Mouse (Mus musculus) heart, postnatal 0 days (tissue): ENCODE results near the gene Trappc2l. TPM values are rescaled to one million over a fixed set of nuclear protein-coding genes. Genes with fewer than 3 reads are reported as not detected.

Source experiments
- ATAC-seq: fragments of 200-750 bp; cut with Nextera tagmentation; 2 replicates; pipeline ENCODE4 v1.8.0; 2017; ENCODE audit warnings: low read depth, moderate number of reproducible peaks, moderate library complexity; ENCODE audit not compliant: insufficient read depth
- DNase-seq: peaks from one replicate; pipeline ENCODE4 v3.0.0-alpha.2; 2016; ENCODE audit warnings: low spot score
- H3K27ac ChIP-seq: fragments of 300-500 bp; sonication (generic); 2 replicates; pipeline ENCODE4 v1.5.1; 2014; ENCODE audit warnings: low read depth, mild to moderate bottlenecking
- H3K27me3 ChIP-seq: fragments of 300-500 bp; sonication (generic); 2 replicates; pipeline ENCODE4 v1.6.1; 2014; ENCODE audit warnings: low read length, mixed read lengths; ENCODE audit not compliant: control insufficient read depth, insufficient read depth
- H3K36me3 ChIP-seq: fragments of 300-500 bp; sonication (generic); replicated peaks from 2 replicates; pipeline ENCODE4 v1.6.1; 2014; ENCODE audit warnings: low read length, mixed read lengths; ENCODE audit not compliant: control insufficient read depth, insufficient read depth
- H3K4me1 ChIP-seq: fragments of 300-500 bp; sonication (generic); 2 replicates; pipeline ENCODE4 v1.6.1; 2014; ENCODE audit warnings: antibody characterized with exemption; ENCODE audit not compliant: control insufficient read depth, insufficient read depth
- H3K4me2 ChIP-seq: fragments of 300-500 bp; sonication (generic); 2 replicates; pipeline ENCODE4 v1.6.1; 2014; ENCODE audit warnings: low read depth, mild to moderate bottlenecking, low read length, moderate library complexity
- H3K4me3 ChIP-seq: fragments of 300-500 bp; sonication (generic); 2 replicates; pipeline ENCODE4 v1.5.1; 2014; ENCODE audit warnings: low read depth, low read length
- H3K9ac ChIP-seq: fragments of 300-500 bp; sonication (generic); replicated peaks from 2 replicates; pipeline ENCODE4 v1.6.1; 2014; ENCODE audit warnings: low read depth, low read length, mixed read lengths
- H3K9me3 ChIP-seq: fragments of 300-500 bp; sonication (generic); replicated peaks from 2 replicates; pipeline ENCODE4 v1.6.1; 2016; ENCODE audit warnings: low read length; ENCODE audit not compliant: control insufficient read depth
- CTCF ChIP-seq: IDR thresholded peaks from 2 replicates; pipeline ENCODE4 v1.5.1; 2016; ENCODE audit warnings: antibody characterized with exemption, control low read depth, low read depth
- EP300 ChIP-seq: IDR thresholded peaks from 2 replicates; pipeline ENCODE4 v1.6.1; 2016; ENCODE audit warnings: antibody characterized with exemption, low read depth
- WGBS: fragments of 180-500 bp; shearing (Covaris S2); extraction: QIAGEN DNeasy Blood & Tissue Kit; methylation state at CpG from one replicate; pipeline ENCODE4 v1.1.7; 2014; 5-methylcytosine and 5-hydroxymethylcytosine counted together
- polyA plus RNA-seq: library from polyadenylated mRNA; unstranded; fragments of >200 nt; fragmentation: Nextera tagmentation; extraction: Ambion mirVana; gene quantifications from 2 replicates; pipeline ENCODE4 v1.2.1, GENCODE M21; 2015
- total RNA-seq: library from RNA; depleted of rRNA; stranded (reverse); fragments of >200 nt; gene quantifications from 2 replicates; pipeline ENCODE4 v1.2.3, GENCODE M21; 2014; ENCODE audit warnings: low replicate concordance

Trappc2l gene
- total and polyA plus RNA-seq, 2 experiments from 2014 or later, result 5.2 to 68.8 TPM

DNA sequence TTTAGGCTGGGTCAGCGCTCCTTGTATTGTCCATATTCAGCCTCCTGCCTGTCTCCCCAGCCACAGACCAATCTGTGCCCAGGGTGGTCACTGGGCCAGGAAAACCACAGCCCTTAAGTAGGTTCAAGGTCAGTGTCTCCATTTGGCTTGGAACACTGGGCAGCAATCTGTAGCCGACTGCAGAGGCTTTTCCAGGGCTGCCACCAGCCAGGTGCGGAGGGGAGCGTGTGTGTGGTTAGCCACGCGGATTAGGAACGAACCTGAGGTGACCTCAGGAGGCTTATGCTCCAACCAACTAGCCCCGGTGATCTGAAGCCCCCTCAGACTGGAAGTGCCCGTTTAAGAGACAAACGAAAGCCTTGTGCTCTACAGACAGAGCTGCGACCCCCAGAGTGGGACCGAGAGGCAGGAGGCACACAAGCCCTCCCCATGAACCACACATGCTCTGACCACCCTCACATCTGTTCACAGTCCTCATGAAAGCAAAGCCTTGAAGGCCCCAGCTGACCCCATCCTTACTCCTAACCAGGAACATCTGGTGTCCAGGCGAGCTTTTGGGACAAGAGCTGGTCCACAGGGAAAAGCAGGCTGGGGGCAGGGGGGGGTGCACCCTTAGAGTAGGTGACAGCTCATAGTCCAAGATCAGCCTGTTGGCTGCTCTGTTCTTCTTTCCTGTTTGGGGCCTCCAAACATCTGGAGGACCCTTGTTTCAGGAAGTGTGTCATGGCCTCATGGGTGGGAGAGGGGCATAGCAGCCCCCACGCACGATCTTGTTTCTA lies 36.9 kb downstream of the Trappc2l start:
- ATAC-seq, result no peak
- H3K36me3 ChIP-seq, result peaks cover 4% of the 10 kb centered on the region; the same call in 1 of the 2 replicates

DNA sequence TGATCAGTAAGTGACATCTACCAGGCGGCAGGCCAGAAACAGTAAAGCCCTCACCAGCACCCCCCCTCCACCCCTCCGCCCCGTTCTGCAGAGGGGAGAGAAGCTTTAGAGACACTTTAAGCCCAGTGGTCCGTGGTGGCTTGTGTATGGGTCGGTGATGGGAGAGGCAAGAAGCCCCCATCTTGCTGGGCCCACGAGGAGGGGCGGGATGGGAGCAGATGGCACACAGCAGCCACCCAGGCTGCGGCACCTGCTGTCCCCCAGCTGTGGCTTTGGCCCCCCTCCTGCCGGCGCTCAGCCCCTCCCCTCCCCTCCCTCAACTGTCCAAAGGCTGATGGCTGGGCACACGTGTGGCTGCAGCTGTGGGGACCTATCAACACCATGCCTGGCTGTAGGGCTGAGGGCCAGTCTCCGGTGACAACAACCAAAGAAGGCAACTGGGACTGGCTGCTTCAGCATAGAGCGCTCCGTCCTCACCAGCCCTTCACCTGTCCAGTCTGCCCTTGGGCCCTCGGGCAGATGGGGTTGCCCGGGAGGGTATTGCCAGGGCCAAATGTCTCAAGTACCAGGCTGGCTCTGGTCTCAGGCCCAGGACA lies 40.0 kb downstream of the Trappc2l start:
- 56% methylated on average over 16 of the region's 16 CpGs for WGBS
- peaks cover 15% of the 10 kb centered on the region for H3K4me1 ChIP-seq
- no peak for TF ChIP-seq CTCF
- no peak for TF ChIP-seq EP300

More for the DNA sequence above, 36.9 kb downstream of the Trappc2l start:
- no peak overlapping the region for H3K27ac ChIP-seq
- no peaks in the 10 kb centered on the region; the same call in 1 of the 2 replicates for H3K4me1 ChIP-seq
- H3K9ac ChIP-seq, result no peak overlapping the region
- 76% methylated on average over 15 of the region's 15 CpGs for WGBS
- TF ChIP-seq EP300 (no peak), CTCF (no peak)
- no peak overlapping the region for H3K4me3 ChIP-seq
- H3K27me3 ChIP-seq, result no peaks in the 10 kb centered on the region; the same call in 1 of the 2 replicates
- no peak overlapping the region for H3K4me2 ChIP-seq
- H3K9me3 ChIP-seq, result no peaks in the 10 kb centered on the region
- DNase-seq, result no peak

DNA sequence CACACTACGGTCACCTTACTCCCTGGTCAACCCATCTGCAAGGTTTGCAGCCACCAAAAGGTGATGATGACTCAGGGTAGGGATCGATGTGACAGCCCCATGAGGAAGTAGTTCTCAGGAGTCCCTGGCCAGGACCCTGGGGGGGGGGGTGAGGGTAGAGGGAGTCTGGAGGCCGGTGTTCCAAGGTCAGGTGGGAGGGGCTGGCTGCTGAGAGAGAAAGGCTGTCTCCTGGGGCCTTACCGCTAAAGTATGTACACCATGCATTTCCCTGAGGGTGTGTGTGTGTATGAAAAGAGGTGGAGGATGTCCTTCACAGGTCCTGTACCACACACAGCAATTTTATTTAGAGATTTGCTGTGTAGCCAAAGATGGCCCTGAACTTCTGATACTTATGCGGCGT lies 41.2 kb downstream of the Trappc2l start:
- H3K27ac ChIP-seq, result no peak overlapping the region
- peaks cover 25% of the 10 kb centered on the region for H3K4me1 ChIP-seq
- ATAC-seq (no peak), DNase-seq (no peak)
- H3K36me3 ChIP-seq, result no peaks in the 10 kb centered on the region; the same call in 1 of the 2 replicates
- H3K4me3 ChIP-seq, result no peak overlapping the region
- no peaks in the 10 kb centered on the region for H3K9me3 ChIP-seq
- 55% methylated on average over 6 of the region's 6 CpGs for WGBS
- no peak overlapping the region for H3K4me2 ChIP-seq
- TF ChIP-seq CTCF, result no peak
- no peak for TF ChIP-seq EP300
- H3K9ac ChIP-seq, result no peak overlapping the region
- H3K27me3 ChIP-seq, result no peaks in the 10 kb centered on the region; the same call in 1 of the 2 replicates

More for the DNA sequence above, 40.0 kb downstream of the Trappc2l start:
- DNase-seq, result no peak
- H3K36me3 ChIP-seq, result no peaks in the 10 kb centered on the region; the same call in 1 of the 2 replicates
- H3K27ac ChIP-seq, result no peak overlapping the region
- no peaks in the 10 kb centered on the region for H3K9me3 ChIP-seq
- no peak overlapping the region for H3K4me2 ChIP-seq
- no peaks in the 10 kb centered on the region; the same call in 1 of the 2 replicates for H3K27me3 ChIP-seq
- no peak overlapping the region for H3K9ac ChIP-seq
- peak; percentile 18; the same call in 1 of the 2 replicates for ATAC-seq
- H3K4me3 ChIP-seq, result no peak overlapping the region

DNA sequence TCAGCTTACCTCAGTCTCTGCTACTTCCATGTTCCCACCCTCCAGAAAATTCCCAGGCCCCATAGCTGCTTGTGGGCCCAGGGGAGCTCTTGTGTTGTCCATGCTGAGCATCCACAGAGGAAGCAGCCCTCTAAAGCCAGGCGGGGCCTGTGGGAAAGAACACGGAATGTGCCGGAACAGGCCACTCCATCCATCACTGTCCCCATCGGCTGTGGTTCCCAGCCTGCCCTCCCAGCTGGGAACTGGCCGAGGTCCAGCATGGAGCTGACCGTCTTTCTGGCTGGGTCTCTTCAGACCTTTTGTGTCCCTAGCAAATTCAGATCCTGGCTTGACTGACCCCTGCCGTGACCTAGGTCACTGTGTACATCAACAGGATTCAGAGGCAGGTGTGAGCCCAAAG lies 43.3 kb downstream of the Trappc2l start:
- no peak overlapping the region for H3K4me2 ChIP-seq
- no peaks in the 10 kb centered on the region for H3K9me3 ChIP-seq
- no peak overlapping the region for H3K4me3 ChIP-seq
- no peak overlapping the region for H3K9ac ChIP-seq
- peak overlapping the region; percentile 54; the same call in 1 of the 2 replicates for H3K27ac ChIP-seq
- no peak for TF ChIP-seq EP300
- no peak for TF ChIP-seq CTCF
- no peak for DNase-seq
- H3K36me3 ChIP-seq, result no peaks in the 10 kb centered on the region
- H3K27me3 ChIP-seq, result no peaks in the 10 kb centered on the region; the same call in 1 of the 2 replicates
- peaks cover 28% of the 10 kb centered on the region for H3K4me1 ChIP-seq
- WGBS, result 54% methylated on average over 7 of the region's 7 CpGs
- no peak for ATAC-seq

DNA sequence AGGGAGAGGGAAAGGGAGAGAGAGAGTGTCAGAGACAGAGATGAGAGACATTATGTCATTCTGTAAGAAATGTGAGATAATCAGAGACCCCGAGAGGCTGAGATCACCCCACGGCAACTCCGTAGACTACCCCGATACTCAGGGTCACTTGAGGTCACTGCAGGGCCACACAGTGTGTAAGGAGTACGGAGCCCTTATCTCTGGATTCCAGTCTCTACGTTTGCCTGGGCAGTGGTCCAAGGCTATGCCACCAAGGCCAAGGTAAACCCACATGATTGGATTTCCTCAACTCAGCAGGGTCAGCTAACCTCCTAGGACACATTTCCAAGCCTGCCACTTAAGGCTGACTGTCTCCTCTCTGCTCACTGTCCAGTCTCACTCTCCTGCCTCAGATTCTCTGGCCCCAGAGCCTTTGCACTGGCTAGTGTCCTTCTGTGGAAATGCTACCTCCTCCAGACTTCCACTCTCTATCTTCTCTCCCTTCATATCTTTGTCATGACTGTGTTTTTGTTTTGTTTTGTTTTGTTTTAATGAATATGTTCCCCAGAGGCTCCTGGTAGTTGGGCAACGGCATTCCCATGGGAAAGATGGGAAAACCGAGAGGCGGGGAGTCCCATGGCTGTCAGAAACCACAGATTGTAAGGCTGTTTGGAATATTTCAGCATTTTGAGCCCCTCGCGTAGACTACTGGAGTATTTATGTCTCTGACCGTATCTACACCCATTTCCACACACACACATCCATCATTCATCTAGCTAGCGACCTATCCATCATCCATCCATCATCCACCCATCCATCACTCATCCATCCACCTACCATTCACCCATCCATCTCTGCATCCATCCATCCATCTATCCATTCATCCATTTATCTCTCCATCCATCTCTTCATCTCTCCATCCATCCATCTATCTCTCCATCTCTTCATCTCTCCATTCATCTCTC lies 44.9 kb downstream of the Trappc2l start:
- H3K4me2 ChIP-seq, result 0 out of 2 replicates have a peak overlapping the region, but pooled peaks have one; percentile 18

More for the DNA sequence above, 44.9 kb downstream of the Trappc2l start:
- Histone ChIP-seq H3K27ac (peak overlapping the region; percentile 54; the same call in 1 of the 2 replicates), H3K27me3 (no peaks in the 10 kb centered on the region), H3K4me3 (no peak overlapping the region), H3K4me1 (peaks cover 37% of the 10 kb centered on the region), H3K9me3 (no peaks in the 10 kb centered on the region), H3K36me3 (no peaks in the 10 kb centered on the region), H3K9ac (no peak overlapping the region)
- ATAC-seq (peak; percentile 63), DNase-seq (peak; percentile 57)
- TF ChIP-seq EP300, result 0 out of 2 replicates have a peak, but pooled peaks have one; percentile 16
- TF ChIP-seq CTCF, result no peak
- 44% methylated on average over 13 of the region's 13 CpGs for WGBS
